Mouse (Mus musculus): Measurements from ENCODE around the gene Ly6g6c. TPM values are rescaled to one million over a fixed set of nuclear protein-coding genes. Genes with fewer than 3 reads are reported as not detected.

The Ly6g6c gene
- polyA plus RNA-seq, 1 experiment from 2014 or later = 0.32 TPM

- H3K4me1 ChIP-seq (ENCODE audit: insufficient read depth) = peaks cover 13% of the 10 kb centered on the region
- H3K36me3 ChIP-seq (replicated peaks; ENCODE audit: insufficient read depth, low read length) = 0 out of 2 replicates have a peak, but pooled peaks cover 2% of the 10 kb centered on the region
- TF ChIP-seq EP300 (IDR thresholded peaks at IDR 0.05; ENCODE audit: low read depth) (no peak), CTCF (IDR thresholded peaks at IDR 0.05; ENCODE audit: low read depth) (no peak)
- no peak within 1 kb of the TSS for H3K27ac ChIP-seq (ENCODE audit: low read depth)
- no peaks in the 10 kb centered on the region for H3K9me3 ChIP-seq (ENCODE audit: low read length)
- 44% methylated on average over 10 of the region's 10 CpGs for WGBS (ENCODE audit: insufficient replicate concordance)
- peaks cover 51% of the 10 kb centered on the region for H3K27me3 ChIP-seq (ENCODE audit: insufficient read depth, low read length)
- H3K4me3 ChIP-seq (ENCODE audit: low read depth, low read length) = peak within 1 kb of the TSS; percentile 46
- peak within 1 kb of the TSS; percentile 79 for H3K4me2 ChIP-seq (ENCODE audit: low read depth, low read length)
- ATAC-seq (no peak), DNase-seq (no peak)
- H3K9ac ChIP-seq (replicated peaks) = peak within 1 kb of the TSS; percentile 22; the same call in 1 of the 2 replicates
Observed at GRCm38 (mm10) chr17:35066084-35066483, 896 bp downstream of the Ly6g6c start, which contains the start of gene Mpig6b. Mpig6b (minus strand) TSS chr17:35066184.

- ATAC-seq (no peak), DNase-seq (no peak)
- Histone ChIP-seq H3K4me2 (ENCODE audit: low read depth, low read length) (no peak overlapping the region), H3K36me3 (replicated peaks; ENCODE audit: insufficient read depth, low read length) (no peaks in the 10 kb centered on the region), H3K9me3 (ENCODE audit: low read length) (no peaks in the 10 kb centered on the region), H3K4me3 (ENCODE audit: low read depth, low read length) (no peak overlapping the region), H3K4me1 (ENCODE audit: insufficient read depth) (peaks cover 13% of the 10 kb centered on the region), H3K27me3 (ENCODE audit: insufficient read depth, low read length) (peaks cover 48% of the 10 kb centered on the region), H3K27ac (ENCODE audit: low read depth) (no peak overlapping the region), H3K9ac (replicated peaks) (no peak overlapping the region)
- WGBS (ENCODE audit: insufficient replicate concordance) = 70% methylated on average over 17 of the region's 17 CpGs
- no peak for TF ChIP-seq EP300 (IDR thresholded peaks at IDR 0.05; ENCODE audit: low read depth)
- TF ChIP-seq CTCF (IDR thresholded peaks at IDR 0.05; ENCODE audit: low read depth) = no peak
Observed at GRCm38 (mm10) chr17:35068213-35068914, 3.2 kb downstream of the Ly6g6c start.

GRCm38 (mm10) chr17:35070556-35071229 lies 5.5 kb downstream of the Ly6g6c start:
- no peaks in the 10 kb centered on the region for H3K9me3 ChIP-seq (ENCODE audit: low read length)
- no peaks in the 10 kb centered on the region for H3K36me3 ChIP-seq (replicated peaks; ENCODE audit: insufficient read depth, low read length)
- no peak overlapping the region for H3K4me2 ChIP-seq (ENCODE audit: low read depth, low read length)
- no peak for TF ChIP-seq CTCF (IDR thresholded peaks at IDR 0.05; ENCODE audit: low read depth)
- no peak for TF ChIP-seq EP300 (IDR thresholded peaks at IDR 0.05; ENCODE audit: low read depth)
- 45% methylated on average over 6 of the region's 6 CpGs for WGBS (ENCODE audit: insufficient replicate concordance)
- H3K27ac ChIP-seq (ENCODE audit: low read depth) = no peak overlapping the region
- DNase-seq (no peak), ATAC-seq (no peak)
- peaks cover 25% of the 10 kb centered on the region for H3K27me3 ChIP-seq (ENCODE audit: insufficient read depth, low read length)
- peaks cover 2% of the 10 kb centered on the region for H3K4me1 ChIP-seq (ENCODE audit: insufficient read depth)
- H3K4me3 ChIP-seq (ENCODE audit: low read depth, low read length) = no peak overlapping the region
- no peak overlapping the region; the same call in 1 of the 2 replicates for H3K9ac ChIP-seq (replicated peaks)

GRCm38 (mm10) chr17:35071454-35071853 lies 6.3 kb downstream of the Ly6g6c start:
- no peak for DNase-seq
- no peaks in the 10 kb centered on the region for H3K36me3 ChIP-seq (replicated peaks; ENCODE audit: insufficient read depth, low read length)
- H3K27me3 ChIP-seq (ENCODE audit: insufficient read depth, low read length) = peaks cover 22% of the 10 kb centered on the region
- no peak overlapping the region for H3K4me2 ChIP-seq (ENCODE audit: low read depth, low read length)
- no peak overlapping the region for H3K4me3 ChIP-seq (ENCODE audit: low read depth, low read length)
- TF ChIP-seq CTCF (IDR thresholded peaks at IDR 0.05; ENCODE audit: low read depth) = no peak
- TF ChIP-seq EP300 (IDR thresholded peaks at IDR 0.05; ENCODE audit: low read depth) = no peak
- no peak for ATAC-seq
- no peaks in the 10 kb centered on the region for H3K9me3 ChIP-seq (ENCODE audit: low read length)
- 73% methylated on average over 9 of the region's 9 CpGs for WGBS (ENCODE audit: insufficient replicate concordance)
- no peak overlapping the region for H3K27ac ChIP-seq (ENCODE audit: low read depth)
- no peak overlapping the region for H3K9ac ChIP-seq (replicated peaks)
- H3K4me1 ChIP-seq (ENCODE audit: insufficient read depth) = no peaks in the 10 kb centered on the region

- no peak overlapping the region for H3K4me3 ChIP-seq (ENCODE audit: low read depth, low read length)
- H3K4me2 ChIP-seq (ENCODE audit: low read depth, low read length) = no peak overlapping the region
- 0 out of 2 replicates have a peak, but pooled peaks cover 2% of the 10 kb centered on the region for H3K4me1 ChIP-seq (ENCODE audit: insufficient read depth)
- no peaks in the 10 kb centered on the region for H3K36me3 ChIP-seq (replicated peaks; ENCODE audit: insufficient read depth, low read length)
- TF ChIP-seq CTCF (IDR thresholded peaks at IDR 0.05; ENCODE audit: low read depth) (no peak), EP300 (IDR thresholded peaks at IDR 0.05; ENCODE audit: low read depth) (no peak)
- no peak overlapping the region for H3K9ac ChIP-seq (replicated peaks)
- no peaks in the 10 kb centered on the region for H3K9me3 ChIP-seq (ENCODE audit: low read length)
- no peak for DNase-seq
- ATAC-seq = no peak
- WGBS (ENCODE audit: insufficient replicate concordance) = 36% methylated on average over 17 of the region's 17 CpGs
- H3K27ac ChIP-seq (ENCODE audit: low read depth) = no peak overlapping the region
- 0 out of 2 replicates have a peak, but pooled peaks cover 7% of the 10 kb centered on the region for H3K27me3 ChIP-seq (ENCODE audit: insufficient read depth, low read length)
Observed at GRCm38 (mm10) chr17:35074097-35074496, 8.9 kb downstream of the Ly6g6c start.

- Histone ChIP-seq H3K27ac (ENCODE audit: low read depth) (peak within 1 kb of the TSS; percentile 41; the same call in 1 of the 2 replicates), H3K9me3 (ENCODE audit: low read length) (no peaks in the 10 kb centered on the region), H3K4me3 (ENCODE audit: low read depth, low read length) (0 out of 2 replicates have a peak within 1 kb of the TSS, but pooled peaks have one; percentile 12), H3K4me2 (ENCODE audit: low read depth, low read length) (peak within 1 kb of the TSS; percentile 53), H3K36me3 (replicated peaks; ENCODE audit: insufficient read depth, low read length) (no peaks in the 10 kb centered on the region), H3K27me3 (ENCODE audit: insufficient read depth, low read length) (0 out of 2 replicates have a peak, but pooled peaks cover 4% of the 10 kb centered on the region), H3K9ac (replicated peaks) (peak within 1 kb of the TSS; percentile 22), H3K4me1 (ENCODE audit: insufficient read depth) (peaks cover 14% of the 10 kb centered on the region)
- TF ChIP-seq CTCF (IDR thresholded peaks at IDR 0.05; ENCODE audit: low read depth) (no peak), EP300 (IDR thresholded peaks at IDR 0.05; ENCODE audit: low read depth) (no peak)
- ATAC-seq (no peak), DNase-seq (no peak)
- 40% methylated on average over 10 of the region's 10 CpGs for WGBS (ENCODE audit: insufficient replicate concordance)
Observed at GRCm38 (mm10) chr17:35076507-35077176, 11.5 kb downstream of the Ly6g6c start, which contains the start of gene Ly6g6e. Ly6g6e (plus strand) TSS chr17:35076902.

Measured in liver, postnatal 0 days (tissue).